Mouse (Mus musculus): ENCODE data around the gene Foxk1.

Gene Foxk1

GRCm38 (mm10) chr5:142442045-142442440 lies 40.7 kb downstream of the Foxk1 start:
- no peak for DNase-seq (ENCODE audit: extremely low read depth, insufficient read length, low spot score)

- DNase-seq (ENCODE audit: extremely low read depth, insufficient read length, low spot score) = no peak
Observed at GRCm38 (mm10) chr5:142443514-142443913, 42.2 kb downstream of the Foxk1 start.

- DNase-seq (ENCODE audit: extremely low read depth, insufficient read length, low spot score) = no peak
Observed at GRCm38 (mm10) chr5:142443994-142444393, 42.7 kb downstream of the Foxk1 start.

GRCm38 (mm10) chr5:142444791-142445531 lies 43.7 kb downstream of the Foxk1 start:
- no peak for DNase-seq (ENCODE audit: extremely low read depth, insufficient read length, low spot score)

- no peak for DNase-seq (ENCODE audit: extremely low read depth, insufficient read length, low spot score)
Observed at GRCm38 (mm10) chr5:142445709-142446108, 44.4 kb downstream of the Foxk1 start.

- peak; percentile 71 for DNase-seq (ENCODE audit: extremely low read depth, insufficient read length, low spot score)
Observed at GRCm38 (mm10) chr5:142448076-142448475, 46.8 kb downstream of the Foxk1 start.

- DNase-seq (ENCODE audit: extremely low read depth, insufficient read length, low spot score) = no peak
Observed at GRCm38 (mm10) chr5:142448623-142449022, 47.3 kb downstream of the Foxk1 start.

GRCm38 (mm10) chr5:142450846-142451245 lies 49.5 kb downstream of the Foxk1 start:
- DNase-seq (ENCODE audit: extremely low read depth, insufficient read length, low spot score) = no peak

- peak; percentile 68 for DNase-seq (ENCODE audit: extremely low read depth, insufficient read length, low spot score)
Observed at GRCm38 (mm10) chr5:142451759-142452158, 50.5 kb downstream of the Foxk1 start.

GRCm38 (mm10) chr5:142453742-142454141 lies 52.4 kb downstream of the Foxk1 start:
- no peak for DNase-seq (ENCODE audit: extremely low read depth, insufficient read length, low spot score)

GRCm38 (mm10) chr5:142456318-142456717 lies 55.0 kb downstream of the Foxk1 start:
- DNase-seq (ENCODE audit: extremely low read depth, insufficient read length, low spot score) = no peak

- DNase-seq (ENCODE audit: extremely low read depth, insufficient read length, low spot score) = no peak
Observed at GRCm38 (mm10) chr5:142457345-142457744, 56.0 kb downstream of the Foxk1 start.

GRCm38 (mm10) chr5:142458791-142459557 lies 57.7 kb downstream of the Foxk1 start:
- no peak for DNase-seq (ENCODE audit: extremely low read depth, insufficient read length, low spot score)

- DNase-seq (ENCODE audit: extremely low read depth, insufficient read length, low spot score) = no peak
Observed at GRCm38 (mm10) chr5:142459834-142460233, 58.5 kb downstream of the Foxk1 start.

- DNase-seq (ENCODE audit: extremely low read depth, insufficient read length, low spot score) = no peak
Observed at GRCm38 (mm10) chr5:142461942-142462640, 60.8 kb downstream of the Foxk1 start.

- no peak for DNase-seq (ENCODE audit: extremely low read depth, insufficient read length, low spot score)
Observed at GRCm38 (mm10) chr5:142462641-142462948, 61.3 kb downstream of the Foxk1 start.

GRCm38 (mm10) chr5:142463011-142463410 lies 61.7 kb downstream of the Foxk1 start:
- DNase-seq (ENCODE audit: extremely low read depth, insufficient read length, low spot score) = no peak

- peak; percentile 98 for DNase-seq (ENCODE audit: extremely low read depth, insufficient read length, low spot score)
Observed at GRCm38 (mm10) chr5:142463461-142464454, 62.5 kb downstream of the Foxk1 start, which contains the start of gene Ap5z1. Ap5z1 (plus strand) TSS chr5:142463944.

GRCm38 (mm10) chr5:142468375-142468774 lies 67.1 kb downstream of the Foxk1 start:
- no peak for DNase-seq (ENCODE audit: extremely low read depth, insufficient read length, low spot score)

- no peak for DNase-seq (ENCODE audit: extremely low read depth, insufficient read length, low spot score)
Observed at GRCm38 (mm10) chr5:142469796-142470195, 68.5 kb downstream of the Foxk1 start.
